Mouse (Mus musculus) heart, adult 2 months (tissue): ENCODE measurements around the gene Hist1h2af. TPM values are rescaled to one million over a fixed set of nuclear protein-coding genes. Genes with fewer than 3 reads are reported as not detected.
A peak's percentile ranks its signal among the peaks of the same experiment; 100 is the strongest.

Source experiments
- DNase-seq, 2 experiments: peaks; one replicate each; pipeline ENCODE4 v3.0.0; 2021
- H3K27ac ChIP-seq: fragments of 200-600 bp; 2 replicates; pipeline ENCODE4 v1.8.1; 2022
- H3K27me3 ChIP-seq: fragments of 200-500 bp; 2 replicates; pipeline ENCODE4 v1.6.1; 2012; ENCODE audit warnings: mild to moderate bottlenecking, low read length, inconsistent platforms, mixed read lengths; ENCODE audit not compliant: control insufficient read depth, insufficient read depth
- H3K36me3 ChIP-seq: fragments of 200-500 bp; 2 replicates; pipeline ENCODE4 v1.6.1; 2012; ENCODE audit warnings: low read length, inconsistent platforms; ENCODE audit not compliant: control insufficient read depth, insufficient read depth
- H3K4me1 ChIP-seq: fragments of 200-500 bp; 2 replicates; pipeline ENCODE4 v1.6.1; 2011; ENCODE audit warnings: low read length; ENCODE audit not compliant: control insufficient read depth, insufficient read depth
- H3K4me3 ChIP-seq: fragments of 200-600 bp; 2 replicates; pipeline ENCODE4 v1.8.1; 2022
- H3K79me2 ChIP-seq: fragments of 200-500 bp; replicated peaks from 2 replicates; pipeline ENCODE4 v1.6.1; 2012; ENCODE audit warnings: mild to moderate bottlenecking, inconsistent platforms, low read length, moderate library complexity, mixed read lengths; ENCODE audit not compliant: control insufficient read depth, insufficient read depth
- H3K9ac ChIP-seq: fragments of 200-500 bp; 2 replicates; pipeline ENCODE4 v1.6.1; 2012; ENCODE audit warnings: low read depth, mild to moderate bottlenecking, control low read depth, inconsistent platforms, low read length, mixed read lengths
- CTCF ChIP-seq: fragments of 200-600 bp; IDR thresholded peaks from 2 replicates; pipeline ENCODE4 v1.8.1; 2022; ENCODE audit warnings: antibody characterized with exemption, mild to moderate bottlenecking, moderate library complexity
- EP300 ChIP-seq: fragments of 200-500 bp; IDR thresholded peaks from 2 replicates; pipeline ENCODE4 v1.6.1; 2011; ENCODE audit warnings: low read depth, low read length, control low read depth; ENCODE audit not compliant: insufficient read depth
- POLR2A ChIP-seq: fragments of 200-500 bp; IDR thresholded peaks from 2 replicates; pipeline ENCODE4 v1.6.1; 2011; ENCODE audit warnings: mild to moderate bottlenecking, low read depth, low read length, control low read depth; ENCODE audit not compliant: insufficient read depth
- WGBS: fragments of 180-500 bp; shearing (Covaris S2); methylation state at CpG from one replicate; pipeline ENCODE4 v1.1.7; 2018; 5-methylcytosine and 5-hydroxymethylcytosine counted together
- intact Hi-C: fragments of 180-260 bp; cut with DNase I; formaldehyde crosslinking; loops from one replicate; pipeline ENCODE4 v1.15.1; 2025
- polyA plus RNA-seq: library from polyadenylated mRNA; depleted of rRNA; stranded (reverse); fragments of >200 nt; gene quantifications from 2 replicates; pipeline ENCODE4 v1.2.3, GENCODE M21; 2012
- total RNA-seq, 2 experiments: library from RNA; stranded (reverse); gene quantifications; 2 replicates each; pipeline ENCODE4 v1.2.3; 2021

Hist1h2af gene
- total and polyA plus RNA-seq, 3 experiments: 2.0 to 9.8 (median 4.4) TPM

DNA sequence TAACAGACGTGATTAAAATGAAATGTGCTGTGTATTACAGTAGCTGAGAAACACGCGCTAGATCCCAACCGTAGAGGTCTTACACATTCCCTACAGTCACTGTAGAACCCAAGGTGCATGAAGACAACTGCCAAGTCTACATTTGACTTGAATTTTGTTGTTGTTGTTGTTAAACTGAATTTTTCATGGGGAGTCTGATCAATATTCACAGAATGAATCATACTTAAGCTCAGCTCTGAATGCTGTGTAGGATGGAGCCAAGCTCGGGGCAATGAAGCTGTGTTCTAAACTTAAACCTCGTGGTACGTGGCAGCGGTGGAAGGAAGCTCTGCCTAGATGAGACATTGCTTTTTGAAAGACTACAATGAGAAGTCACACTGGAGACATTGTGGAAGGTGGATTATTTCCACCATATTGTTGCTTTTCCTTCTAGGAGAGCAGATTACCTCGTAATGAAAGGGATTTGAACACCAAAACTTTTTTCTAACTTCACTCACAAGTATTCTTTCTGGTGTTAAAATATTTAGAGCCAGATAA lies 31.6 kb upstream of the Hist1h2af start:
- no peaks in the 10 kb centered on the region for H3K27me3 ChIP-seq
- DNase-seq: no peak
- no peak overlapping the region for H3K4me3 ChIP-seq
- TF ChIP-seq CTCF (no peak), POLR2A (no peak)
- H3K4me1 ChIP-seq: no peaks in the 10 kb centered on the region
- no peak overlapping the region for H3K27ac ChIP-seq
- H3K9ac ChIP-seq: no peak overlapping the region
- no peaks in the 10 kb centered on the region for H3K79me2 ChIP-seq
- no peaks in the 10 kb centered on the region for H3K36me3 ChIP-seq
- intact Hi-C loops: no loop called here
- 62% methylated on average over 9 of the region's 9 CpGs for WGBS

DNA sequence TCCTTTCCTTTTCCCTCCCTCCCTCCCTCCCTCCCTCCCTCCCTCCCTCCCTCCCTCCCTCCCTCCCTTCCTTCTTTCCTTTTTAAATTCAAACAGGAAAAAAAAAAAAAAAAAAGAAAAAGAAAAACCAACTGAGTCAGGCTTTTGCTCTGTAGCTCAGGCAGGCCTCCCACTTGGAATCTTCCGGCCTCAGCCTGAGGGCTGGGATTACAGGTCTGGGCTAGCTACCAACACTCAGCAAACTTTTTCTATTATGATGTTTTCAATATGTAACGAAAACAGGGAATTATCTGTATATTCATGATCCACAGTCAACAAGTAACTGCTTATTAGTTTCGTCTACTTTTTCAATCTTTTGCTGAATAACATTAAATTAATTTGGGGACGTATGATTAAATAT lies 30.8 kb upstream of the Hist1h2af start:
- H3K4me3 ChIP-seq: no peak overlapping the region
- no peak overlapping the region for H3K27ac ChIP-seq
- WGBS: 78% methylated on average over 4 of the region's 4 CpGs
- no peaks in the 10 kb centered on the region for H3K27me3 ChIP-seq
- H3K36me3 ChIP-seq: no peaks in the 10 kb centered on the region
- no peak for DNase-seq
- H3K79me2 ChIP-seq: no peaks in the 10 kb centered on the region
- intact Hi-C loops: no loop called here
- no peaks in the 10 kb centered on the region for H3K4me1 ChIP-seq
- H3K9ac ChIP-seq: no peak overlapping the region
- TF ChIP-seq POLR2A: no peak
- no peak for TF ChIP-seq EP300
- no peak for TF ChIP-seq CTCF

DNA sequence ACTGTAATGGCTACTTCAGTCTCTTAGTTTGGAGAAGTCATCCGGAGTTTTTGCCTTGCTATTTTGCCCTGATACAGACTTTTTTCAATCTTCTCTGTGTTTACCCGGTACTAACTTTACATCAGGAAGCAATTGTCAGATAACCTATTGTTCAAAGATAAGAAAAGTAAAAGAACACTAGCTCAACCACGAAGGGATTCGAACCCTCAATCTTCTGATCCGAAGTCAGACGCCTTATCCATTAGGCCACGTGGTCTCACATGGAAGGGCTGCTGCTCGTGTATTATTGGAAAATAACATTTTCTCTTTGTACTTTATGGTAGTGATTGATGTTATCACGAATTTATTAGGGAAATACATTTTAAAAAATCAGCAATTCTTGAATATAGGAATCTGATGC lies 29.9 kb upstream of the Hist1h2af start:
- no peaks in the 10 kb centered on the region for H3K79me2 ChIP-seq
- peak; percentile 26 to 51 for DNase-seq
- H3K27ac ChIP-seq: no peak overlapping the region
- intact Hi-C loops: no loop called here
- no peak overlapping the region for H3K4me3 ChIP-seq
- WGBS: 10% methylated on average over 9 of the region's 9 CpGs
- no peaks in the 10 kb centered on the region for H3K27me3 ChIP-seq
- H3K9ac ChIP-seq: no peak overlapping the region
- H3K4me1 ChIP-seq: no peaks in the 10 kb centered on the region
- no peaks in the 10 kb centered on the region for H3K36me3 ChIP-seq
- no peak for TF ChIP-seq POLR2A
- no peak for TF ChIP-seq EP300
- TF ChIP-seq CTCF: no peak

GRCm38 (mm10) chr13:23505662-23506345 lies 27.9 kb upstream of the Hist1h2af start:
- Histone ChIP-seq H3K4me1 (no peaks in the 10 kb centered on the region), H3K36me3 (no peaks in the 10 kb centered on the region), H3K4me3 (no peak overlapping the region), H3K9ac (no peak overlapping the region), H3K27me3 (no peaks in the 10 kb centered on the region), H3K27ac (no peak overlapping the region), H3K79me2 (no peaks in the 10 kb centered on the region)
- 50% methylated on average over 14 of the region's 14 CpGs for WGBS
- DNase-seq: no peak
- TF ChIP-seq CTCF: no peak
- TF ChIP-seq POLR2A: no peak
- no peak for TF ChIP-seq EP300
- intact Hi-C loops: loop anchor here (5.0 kb wide), 1 partner anchor 39 kb away; the partner anchor contains the start of gene Btn1a1

- TF ChIP-seq EP300: no peak
- TF ChIP-seq POLR2A: no peak
- TF ChIP-seq CTCF: no peak
- peak; percentile 21 to 43 for DNase-seq
- Histone ChIP-seq H3K36me3 (no peaks in the 10 kb centered on the region), H3K4me3 (no peak overlapping the region), H3K4me1 (no peaks in the 10 kb centered on the region), H3K79me2 (no peaks in the 10 kb centered on the region), H3K9ac (no peak overlapping the region), H3K27ac (no peak overlapping the region), H3K27me3 (no peaks in the 10 kb centered on the region)
- intact Hi-C loops: loop anchor here (5.0 kb wide), 1 partner anchor 39 kb away; the partner anchor contains the start of gene Btn1a1
- 51% methylated on average over 13 of the region's 13 CpGs for WGBS
These were observed 27.4 kb upstream of the Hist1h2af start for GRCm38 (mm10) chr13:23506351-23506750.

DNA sequence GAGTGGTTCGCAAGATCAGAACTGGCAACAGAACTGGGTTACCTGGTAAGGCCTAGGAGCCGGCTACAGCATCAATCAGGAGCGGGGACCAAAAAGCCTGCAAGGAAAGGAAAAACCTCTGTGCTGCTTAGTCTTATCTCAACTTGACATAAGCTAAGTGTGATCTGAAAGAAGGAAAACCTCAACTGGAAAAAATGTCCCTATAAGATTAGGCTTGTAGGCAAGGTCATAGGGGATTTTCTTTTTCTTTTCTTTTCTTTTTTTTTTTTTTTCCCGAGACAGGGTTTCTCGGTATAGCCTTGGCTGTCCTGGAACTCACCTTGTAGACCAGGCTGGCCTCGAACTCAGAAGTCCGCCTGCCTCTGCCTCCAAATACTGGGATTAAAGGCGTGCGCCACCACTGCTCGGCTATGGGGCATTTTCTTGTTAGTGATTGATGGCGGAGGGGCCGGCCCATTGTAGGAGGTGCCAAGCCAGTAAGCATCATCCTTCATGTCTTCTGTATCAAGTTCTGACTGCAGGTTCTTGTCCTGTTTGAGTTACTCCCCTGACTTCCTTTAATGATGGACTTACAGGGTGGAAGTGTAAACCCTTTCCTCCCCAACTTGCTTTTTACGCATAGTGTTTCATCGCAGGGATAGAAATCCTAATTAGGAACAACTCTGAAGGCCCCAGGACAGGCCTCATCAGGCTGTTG lies 26.7 kb upstream of the Hist1h2af start:
- H3K9ac ChIP-seq: no peak overlapping the region
- TF ChIP-seq EP300 (no peak), CTCF (no peak), POLR2A (no peak)
- 59% methylated on average over 14 of the region's 14 CpGs for WGBS
- intact Hi-C loops: loop anchor here (5.0 kb wide), 1 partner anchor 40 kb away; the partner anchor contains the start of gene Btn1a1
- H3K79me2 ChIP-seq: no peaks in the 10 kb centered on the region
- H3K27ac ChIP-seq: no peak overlapping the region
- no peaks in the 10 kb centered on the region for H3K27me3 ChIP-seq
- no peaks in the 10 kb centered on the region for H3K36me3 ChIP-seq
- DNase-seq: no peak
- H3K4me1 ChIP-seq: no peaks in the 10 kb centered on the region
- H3K4me3 ChIP-seq: no peak overlapping the region
